Mouse (Mus musculus): Measurements from ENCODE around the gene Aars2. TPM values are rescaled to one million over a fixed set of nuclear protein-coding genes. Genes with fewer than 3 reads are reported as not detected.
A peak's percentile ranks its signal among the peaks of the same experiment; 100 is the strongest.

Aars2 gene
- polyA plus RNA-seq, 1 experiment from 2014 or later: 22.8 TPM

- 0 out of 2 replicates have a peak overlapping the region, but pooled peaks have one; percentile 31 for H3K27ac ChIP-seq
- H3K9ac ChIP-seq: no peak overlapping the region
- H3K4me3 ChIP-seq (replicated peaks): no peak overlapping the region
- no peak for ATAC-seq (ENCODE audit: low FRiP score)
- 90% methylated on average over 1 of the region's 1 CpGs for WGBS
- no peaks in the 10 kb centered on the region for H3K9me3 ChIP-seq
- peaks cover 57% of the 10 kb centered on the region for H3K36me3 ChIP-seq (replicated peaks)
- H3K4me1 ChIP-seq: peaks cover 48% of the 10 kb centered on the region
- H3K4me2 ChIP-seq: no peak overlapping the region
- H3K27me3 ChIP-seq: no peaks in the 10 kb centered on the region
These were observed 59.4 kb downstream of the Aars2 start for GRCm38 (mm10) chr17:45566031-45566359.

GRCm38 (mm10) chr17:45566360-45567161 lies 59.9 kb downstream of the Aars2 start:
- no peak for ATAC-seq (ENCODE audit: low FRiP score)
- H3K27me3 ChIP-seq: no peaks in the 10 kb centered on the region
- H3K9me3 ChIP-seq: no peaks in the 10 kb centered on the region
- 69% methylated on average over 18 of the region's 18 CpGs for WGBS
- no peak overlapping the region for H3K9ac ChIP-seq
- H3K4me1 ChIP-seq: peaks cover 53% of the 10 kb centered on the region
- H3K27ac ChIP-seq: 0 out of 2 replicates have a peak overlapping the region, but pooled peaks have one; percentile 37
- H3K4me2 ChIP-seq: 0 out of 2 replicates have a peak overlapping the region, but pooled peaks have one; percentile 1
- peaks cover 63% of the 10 kb centered on the region for H3K36me3 ChIP-seq (replicated peaks)
- H3K4me3 ChIP-seq (replicated peaks): no peak overlapping the region

GRCm38 (mm10) chr17:45567162-45567601 lies 60.5 kb downstream of the Aars2 start:
- H3K4me3 ChIP-seq (replicated peaks): no peak overlapping the region
- H3K27ac ChIP-seq: 0 out of 2 replicates have a peak overlapping the region, but pooled peaks have one; percentile 37
- peaks cover 65% of the 10 kb centered on the region for H3K36me3 ChIP-seq (replicated peaks)
- H3K9ac ChIP-seq: no peak overlapping the region
- no peaks in the 10 kb centered on the region for H3K9me3 ChIP-seq
- WGBS: 25% methylated on average over 4 of the region's 4 CpGs
- H3K27me3 ChIP-seq: no peaks in the 10 kb centered on the region
- no peak for ATAC-seq (ENCODE audit: low FRiP score)
- no peak overlapping the region for H3K4me2 ChIP-seq
- H3K4me1 ChIP-seq: peaks cover 59% of the 10 kb centered on the region

GRCm38 (mm10) chr17:45568990-45569389 lies 62.3 kb downstream of the Aars2 start:
- peaks cover 65% of the 10 kb centered on the region for H3K36me3 ChIP-seq (replicated peaks)
- H3K9ac ChIP-seq: no peak overlapping the region
- no peak overlapping the region for H3K27ac ChIP-seq

GRCm38 (mm10) chr17:45569999-45570398 lies 63.4 kb downstream of the Aars2 start:
- Histone ChIP-seq H3K9ac (peak overlapping the region; percentile 3; the same call in 1 of the 2 replicates), H3K4me3 (replicated peaks) (no peak overlapping the region), H3K4me2 (no peak overlapping the region), H3K4me1 (peaks cover 60% of the 10 kb centered on the region), H3K27ac (no peak overlapping the region), H3K36me3 (replicated peaks) (peaks cover 65% of the 10 kb centered on the region), H3K27me3 (no peaks in the 10 kb centered on the region), H3K9me3 (no peaks in the 10 kb centered on the region)
- WGBS: 88% methylated on average over 4 of the region's 4 CpGs
- no peak for ATAC-seq (ENCODE audit: low FRiP score)

More at GRCm38 (mm10) chr17:45568990-45569389, 62.3 kb downstream of the Aars2 start:
- no peaks in the 10 kb centered on the region for H3K9me3 ChIP-seq
- H3K4me1 ChIP-seq: peaks cover 59% of the 10 kb centered on the region
- H3K4me3 ChIP-seq (replicated peaks): no peak overlapping the region
- 89% methylated on average over 12 of the region's 12 CpGs for WGBS
- ATAC-seq (ENCODE audit: low FRiP score): no peak
- no peak overlapping the region for H3K4me2 ChIP-seq
- H3K27me3 ChIP-seq: no peaks in the 10 kb centered on the region

Other genes starting within 250 kb of the Aars2 start
- gene Cdc5l, start 73.1 kb upstream of the Aars2 start, polyA plus RNA-seq (2016; fragmentation: Nextera tagmentation; extraction: Ambion mirVana): 79.9 and 82.6 TPM in 2 replicates
- gene Spats1, start 31.4 kb upstream of the Aars2 start, polyA plus RNA-seq (2016; fragmentation: Nextera tagmentation; extraction: Ambion mirVana): 1.1 and 1.8 TPM in 2 replicates
- gene Tcte1, start 16.6 kb downstream of the Aars2 start, polyA plus RNA-seq (2016; fragmentation: Nextera tagmentation; extraction: Ambion mirVana): 1.1 and 2.4 TPM in 2 replicates
- gene Tmem151b, start 42.8 kb downstream of the Aars2 start, polyA plus RNA-seq (2016; fragmentation: Nextera tagmentation; extraction: Ambion mirVana): 8.5 and 13.4 TPM in 2 replicates
- 5.5 and 5.7 TPM in 2 replicates for gene Nfkbie, start 48.9 kb downstream of the Aars2 start, polyA plus RNA-seq (2016; fragmentation: Nextera tagmentation; extraction: Ambion mirVana)
- 91.0 and 91.7 TPM in 2 replicates for gene Slc35b2, start 57.0 kb downstream of the Aars2 start, polyA plus RNA-seq (2016; fragmentation: Nextera tagmentation; extraction: Ambion mirVana)
- 1,580 and 1,603 TPM in 2 replicates for gene Hsp90ab1, start 66.4 kb downstream of the Aars2 start, polyA plus RNA-seq (2016; fragmentation: Nextera tagmentation; extraction: Ambion mirVana)
- gene Slc29a1, start 92.8 kb downstream of the Aars2 start, polyA plus RNA-seq (2016; fragmentation: Nextera tagmentation; extraction: Ambion mirVana): 50.2 and 52.0 TPM in 2 replicates
- gene Mymx, start 95.3 kb downstream of the Aars2 start, polyA plus RNA-seq (2016; fragmentation: Nextera tagmentation; extraction: Ambion mirVana): 0.24 TPM in 1 of 2 replicates, not detected in the other
- gene Capn11, start 152.5 kb downstream of the Aars2 start, polyA plus RNA-seq (2016; fragmentation: Nextera tagmentation; extraction: Ambion mirVana): 0.76 and 1.1 TPM in 2 replicates
- 98.8 and 112 TPM in 2 replicates for gene Mrpl14, start 179.5 kb downstream of the Aars2 start, polyA plus RNA-seq (2016; fragmentation: Nextera tagmentation; extraction: Ambion mirVana)
- 85.7 and 89.3 TPM in 2 replicates for gene Tmem63b, start 180.1 kb downstream of the Aars2 start, polyA plus RNA-seq (2016; fragmentation: Nextera tagmentation; extraction: Ambion mirVana)
- gene 1600014C23Rik, start 227.0 kb downstream of the Aars2 start, polyA plus RNA-seq (2016; fragmentation: Nextera tagmentation; extraction: Ambion mirVana): 0.83 TPM in 1 of 2 replicates, not detected in the other